Mouse (Mus musculus) fat pad, adult 2 months (tissue): Measurements from ENCODE around the gene Pde4a.
"Not testable (repeated sequence)": the region's sequence is repeated elsewhere in the genome, so short reads cannot be mapped to it uniquely, and the experiment has no call there.

Source experiments
- DNase-seq: peaks from one replicate; pipeline ENCODE4 v3.0.0-alpha.2; 2011; ENCODE audit warnings: low read depth, low spot score; ENCODE audit errors: extremely low read depth

Gene Pde4a

DNA sequence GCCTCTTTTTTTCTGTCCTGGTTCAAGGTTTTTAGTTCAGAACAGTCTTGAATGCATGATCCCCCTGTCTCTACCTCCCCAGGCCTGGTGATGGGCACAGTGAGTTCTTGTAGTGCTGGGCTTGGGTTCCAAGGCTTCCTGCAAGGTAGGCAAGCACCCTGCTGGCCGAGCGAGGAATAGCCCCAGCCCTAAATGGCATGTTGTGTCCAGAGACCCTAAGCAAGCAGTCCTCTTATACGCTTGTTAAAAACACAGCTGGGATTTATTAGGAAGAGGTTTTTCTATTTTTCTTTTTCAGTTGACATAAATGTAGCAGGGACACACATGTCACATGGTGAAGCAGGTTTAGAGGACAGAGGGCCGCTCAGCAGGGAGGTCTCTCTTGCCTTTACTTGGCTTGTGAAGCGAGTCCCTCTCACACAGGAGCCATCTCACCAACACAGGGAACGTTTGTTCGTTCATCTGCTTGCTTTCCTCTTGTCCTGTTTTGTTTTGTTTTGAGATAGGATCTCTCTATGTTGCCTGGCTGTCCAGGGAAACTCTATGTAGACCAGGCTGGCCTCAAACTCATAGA is 48.2 kb downstream of the Pde4a start:
- DNase-seq: no peak

GRCm38 (mm10) chr9:21216050-21216841 is 50.7 kb downstream of the Pde4a start:
- no peak for DNase-seq

GRCm38 (mm10) chr9:21219820-21220219 is 54.3 kb downstream of the Pde4a start:
- no peak for DNase-seq

DNA sequence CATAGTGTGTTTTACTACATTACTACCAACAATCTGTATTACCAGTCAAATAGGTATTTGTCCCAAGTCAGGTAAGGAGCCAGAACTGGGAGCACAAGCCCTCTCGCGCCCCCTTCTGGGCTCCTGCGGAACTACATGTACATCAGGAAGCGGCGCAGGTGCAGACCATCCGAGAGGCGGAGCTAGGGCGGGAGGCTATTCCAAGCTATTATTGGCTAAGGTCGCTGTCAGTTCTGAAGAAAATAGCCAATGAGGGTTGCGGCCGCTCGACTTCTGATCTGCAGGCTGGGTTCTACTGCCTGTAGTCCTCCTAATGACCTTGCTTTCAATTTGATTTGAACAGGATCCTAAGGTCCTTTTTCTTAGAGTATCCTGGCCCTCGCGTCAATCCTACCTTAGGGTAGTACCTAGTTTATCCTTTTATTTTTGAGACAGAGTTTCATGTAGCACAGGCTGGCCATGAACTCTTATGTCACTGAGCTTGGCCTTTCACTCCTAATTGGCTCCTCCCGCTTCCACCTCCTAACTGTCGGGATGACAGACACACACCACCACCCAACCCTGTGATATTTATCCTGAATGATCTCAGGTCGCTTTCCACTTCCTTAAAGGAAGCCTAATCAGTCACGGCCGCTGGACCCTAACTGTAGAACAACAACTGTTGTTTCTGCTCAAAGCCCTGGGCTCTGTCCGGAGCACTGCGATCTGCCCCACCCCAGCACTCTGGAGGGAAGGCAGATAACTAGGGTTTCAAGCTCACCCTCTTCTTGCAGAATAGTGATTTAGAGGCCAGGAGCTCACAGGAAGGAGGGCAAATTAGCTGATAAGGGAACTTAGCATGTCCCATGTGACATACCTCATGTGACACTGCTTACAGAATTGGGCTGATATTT is 55.2 kb downstream of the Pde4a start:
- peak; percentile 69 for DNase-seq

GRCm38 (mm10) chr9:21221383-21221929 is 55.9 kb downstream of the Pde4a start:
- no peak for DNase-seq

DNA sequence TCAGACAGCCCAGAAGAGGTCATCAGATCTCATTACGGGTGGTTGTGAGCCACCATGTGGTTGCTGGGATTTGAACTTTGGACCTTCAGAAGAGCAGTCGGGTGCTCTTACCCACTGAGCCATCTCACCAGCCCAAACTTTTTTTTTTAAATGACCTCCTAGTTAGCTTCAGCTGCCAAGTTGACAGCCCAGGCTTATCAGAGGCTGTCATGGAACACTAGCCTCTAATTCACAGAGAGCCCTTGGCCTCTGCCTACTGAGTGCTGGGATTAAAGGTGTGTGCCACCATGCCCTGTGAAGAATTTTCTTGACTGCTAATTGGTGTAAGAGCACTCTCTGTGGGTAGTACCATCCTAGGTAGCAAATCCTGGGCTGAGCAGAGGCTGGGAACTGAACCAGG is 58.0 kb downstream of the Pde4a start:
- DNase-seq: not testable (repeated sequence)

GRCm38 (mm10) chr9:21223906-21224305 is 58.4 kb downstream of the Pde4a start:
- DNase-seq: no peak

GRCm38 (mm10) chr9:21224576-21225414 is 59.3 kb downstream of the Pde4a start:
- no peak for DNase-seq

GRCm38 (mm10) chr9:21225415-21225758 is 59.9 kb downstream of the Pde4a start:
- no peak for DNase-seq

GRCm38 (mm10) chr9:21227342-21227741 is 61.8 kb downstream of the Pde4a start:
- DNase-seq: no peak

DNA sequence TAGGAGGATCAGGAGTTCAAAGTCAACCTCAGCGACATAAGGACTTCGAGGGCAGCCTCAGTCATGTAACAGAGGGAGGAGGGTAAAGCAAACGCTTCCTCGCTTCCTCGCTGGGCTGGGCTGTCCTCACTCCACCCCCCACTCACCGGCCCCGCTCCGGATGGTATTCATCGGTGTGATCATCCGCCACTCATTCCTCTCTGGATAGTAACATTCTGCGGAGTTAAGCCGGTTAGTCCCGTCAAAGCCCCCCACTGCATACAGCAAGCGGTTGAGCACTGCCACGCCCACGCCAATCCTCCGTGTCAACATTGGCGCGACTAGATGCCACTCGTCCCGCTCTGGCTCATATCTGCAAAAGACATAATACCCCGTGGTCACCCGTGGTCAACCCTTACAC is 66.0 kb downstream of the Pde4a start:
- DNase-seq: no peak

DNA sequence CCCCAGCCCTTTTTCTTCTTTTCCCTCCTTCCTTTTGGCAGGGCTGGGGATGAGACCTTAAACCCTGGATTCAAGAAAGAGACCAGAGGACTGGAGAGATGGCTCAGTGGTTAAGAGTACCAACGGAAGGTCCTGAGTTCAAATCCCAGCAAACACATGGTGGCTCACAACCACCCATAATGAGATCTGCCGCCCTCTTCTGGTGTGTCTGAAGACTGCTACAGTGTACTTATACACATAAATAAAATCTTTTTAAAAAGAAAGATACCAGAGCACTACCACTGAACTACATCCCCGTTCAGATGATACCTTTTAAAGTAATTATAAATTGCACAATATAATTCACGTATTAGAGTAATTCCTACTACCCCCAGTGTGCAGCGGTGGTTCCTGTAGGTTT is 67.4 kb downstream of the Pde4a start:
- no peak for DNase-seq

- DNase-seq: no peak
Measured at GRCm38 (mm10) chr9:21233366-21233765, 67.9 kb downstream of the Pde4a start.

- no peak for DNase-seq
Measured at GRCm38 (mm10) chr9:21233805-21234204, 68.3 kb downstream of the Pde4a start.

GRCm38 (mm10) chr9:21235341-21235740 is 69.8 kb downstream of the Pde4a start:
- DNase-seq: no peak

- no peak for DNase-seq
Measured at GRCm38 (mm10) chr9:21236991-21237367, 71.5 kb downstream of the Pde4a start.

DNA sequence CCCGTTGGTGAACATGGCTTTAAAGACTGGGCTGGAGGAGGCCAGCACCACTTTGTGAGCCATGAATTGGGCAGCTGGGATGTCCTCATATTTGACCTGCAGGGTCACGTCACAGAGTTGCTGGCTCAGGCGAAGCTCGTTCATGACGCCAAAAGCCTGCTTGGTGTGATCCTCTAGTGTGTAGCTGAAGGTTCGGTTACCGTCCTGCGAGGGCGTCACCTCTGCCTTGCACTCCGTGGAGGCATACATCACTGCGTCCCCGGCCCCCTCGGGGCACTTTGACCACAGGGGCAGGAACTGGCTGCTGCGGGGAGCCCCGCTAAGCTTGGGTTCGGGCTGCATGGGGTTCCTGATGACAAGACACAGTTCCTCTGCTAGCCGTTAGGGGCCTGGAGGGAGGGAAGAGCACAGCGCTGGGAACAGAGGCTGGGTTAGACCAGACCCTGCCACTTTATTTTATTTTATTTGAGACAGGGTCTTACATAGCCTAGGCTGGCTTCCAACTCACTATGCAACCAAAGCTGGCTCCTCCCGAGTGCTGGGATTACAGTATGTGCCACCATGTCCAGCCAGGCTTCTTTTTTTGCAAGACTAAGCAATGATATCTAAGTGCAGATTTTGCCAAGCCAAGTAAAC is 72.0 kb downstream of the Pde4a start:
- DNase-seq: no peak

- no peak for DNase-seq
Measured at GRCm38 (mm10) chr9:21238004-21238732, 72.7 kb downstream of the Pde4a start.

GRCm38 (mm10) chr9:21238733-21239464 is 73.4 kb downstream of the Pde4a start, which contains the start of gene Keap1:
Gene Keap1, minus strand, starts transcription at chr9:21239361.
- DNase-seq: no peak
